Mouse (Mus musculus) left cerebral cortex, postnatal 10 days (tissue): ENCODE measurements around the gene Nat8f6. TPM values are rescaled to one million over a fixed set of nuclear protein-coding genes. Genes with fewer than 3 reads are reported as not detected.
"Not testable (repeated sequence)": the region's sequence is repeated elsewhere in the genome, so short reads cannot be mapped to it uniquely, and the experiment has no call there.

Experiments
- DNase-seq, 2 experiments: peaks; one replicate each; pipeline ENCODE4 v3.0.0; 2021 to 2022; ENCODE audit warnings: low spot score in 2 of 2, mixed read lengths in 1 of 2; ENCODE audit errors: extremely low spot score in 1 of 2
- intact Hi-C: fragments of 180-260 bp; cut with DNase I; formaldehyde crosslinking; loops from one replicate; pipeline ENCODE4 v1.15.1; 2025
- total RNA-seq, 2 experiments: library from RNA; stranded (reverse); gene quantifications; 2 replicates each; pipeline ENCODE4 v1.2.3; 2021

The Nat8f6 gene
- total RNA-seq, 2 experiments from 2014 or later = 0.63 to 0.73 TPM

- intact Hi-C loops = no loop called here
- no peak for DNase-seq
These were observed 17.9 kb upstream of the Nat8f6 start for GRCm38 (mm10) chr6:85838674-85839073.

- peak; percentile 32 to 75 for DNase-seq
- intact Hi-C loops = not testable (repeated sequence)
These were observed 16.6 kb upstream of the Nat8f6 start for GRCm38 (mm10) chr6:85837307-85837706.

- DNase-seq = peak; percentile 34 to 74
- intact Hi-C loops = not testable (repeated sequence)
These were observed 16.1 kb upstream of the Nat8f6 start for GRCm38 (mm10) chr6:85836827-85837226.

- intact Hi-C loops, DNase-seq: not testable (repeated sequence)
These were observed 15.3 kb upstream of the Nat8f6 start for GRCm38 (mm10) chr6:85836098-85836497.

- intact Hi-C loops, DNase-seq: not testable (repeated sequence)
These were observed 14.3 kb upstream of the Nat8f6 start for GRCm38 (mm10) chr6:85835104-85835503.

GRCm38 (mm10) chr6:85834504-85835100, 13.8 kb upstream of the Nat8f6 start:
- intact Hi-C loops = loop anchor here (5.0 kb wide), 1 partner anchor 173 kb away; no protein-coding TSS in a partner anchor
- DNase-seq = not testable (repeated sequence)

- intact Hi-C loops = loop anchor here (5.0 kb wide), 1 partner anchor 175 kb away; no protein-coding TSS in a partner anchor
- no peak for DNase-seq
These were observed 11.1 kb upstream of the Nat8f6 start, which contains the start of gene Nat8 for GRCm38 (mm10) chr6:85831796-85832321. TSS of gene Nat8 (minus strand) at chr6:85832082.

- DNase-seq = no peak
- intact Hi-C loops = no loop called here
These were observed 8.7 kb upstream of the Nat8f6 start for GRCm38 (mm10) chr6:85829462-85829861.

GRCm38 (mm10) chr6:85825886-85826285, 5.1 kb upstream of the Nat8f6 start:
- no peak for DNase-seq
- intact Hi-C loops = no loop called here

- no peak for DNase-seq
- intact Hi-C loops = no loop called here
These were observed 2.8 kb upstream of the Nat8f6 start for GRCm38 (mm10) chr6:85823382-85824090.

- intact Hi-C loops = no loop called here
These were observed 1.5 kb upstream of the Nat8f6 start for GRCm38 (mm10) chr6:85822286-85822685.

GRCm38 (mm10) chr6:85818338-85818737, 2.4 kb downstream of the Nat8f6 start:
- no peak for DNase-seq
- intact Hi-C loops = no loop called here

More at GRCm38 (mm10) chr6:85822286-85822685, 1.5 kb upstream of the Nat8f6 start:
- no peak for DNase-seq

- no peak for DNase-seq
- intact Hi-C loops = no loop called here
These were observed 7.4 kb downstream of the Nat8f6 start for GRCm38 (mm10) chr6:85813339-85813738.

- DNase-seq, intact Hi-C loops: not testable (repeated sequence)
These were observed 9.7 kb downstream of the Nat8f6 start for GRCm38 (mm10) chr6:85810942-85811537.

- DNase-seq, intact Hi-C loops: not testable (repeated sequence)
These were observed 10.2 kb downstream of the Nat8f6 start for GRCm38 (mm10) chr6:85810514-85810913.

- intact Hi-C loops, DNase-seq: not testable (repeated sequence)
These were observed 11.0 kb downstream of the Nat8f6 start for GRCm38 (mm10) chr6:85809784-85810183.

GRCm38 (mm10) chr6:85803180-85803579, 17.6 kb downstream of the Nat8f6 start:
- intact Hi-C loops, DNase-seq: not testable (repeated sequence)

GRCm38 (mm10) chr6:85765532-85765931, 55.2 kb downstream of the Nat8f6 start, which contains the start of gene Nat8f3:
TSS of gene Nat8f3 (minus strand) at chr6:85765754.
- intact Hi-C loops = not testable (repeated sequence)
- DNase-seq = peak in 1 of 2 experiments; percentile 22
